Mouse (Mus musculus) embryonic facial prominence, embryonic 12.5 days (tissue): ENCODE results near the gene Cdhr2. TPM values are rescaled to one million over a fixed set of nuclear protein-coding genes. Genes with fewer than 3 reads are reported as not detected.

Source experiments
- ATAC-seq: fragments of 200-750 bp; cut with Nextera tagmentation; 2 replicates; pipeline ENCODE4 v1.8.0; 2017; ENCODE audit not compliant: insufficient number of reproducible peaks, insufficient read depth, low FRiP score, low TSS enrichment
- H3K27ac ChIP-seq: fragments of 300-500 bp; sonication (generic); 2 replicates; pipeline ENCODE4 v1.5.1; 2016; ENCODE audit warnings: mild to moderate bottlenecking
- H3K27me3 ChIP-seq: fragments of 300-500 bp; sonication (generic); 2 replicates; pipeline ENCODE4 v1.6.1; 2016; ENCODE audit warnings: mild to moderate bottlenecking, moderate library complexity
- H3K36me3 ChIP-seq: fragments of 300-500 bp; sonication (generic); 2 replicates; pipeline ENCODE4 v1.6.1; 2016; ENCODE audit warnings: mild to moderate bottlenecking
- H3K4me1 ChIP-seq: fragments of 300-500 bp; sonication (generic); 2 replicates; pipeline ENCODE4 v1.6.1; 2016
- H3K4me2 ChIP-seq: fragments of 300-500 bp; sonication (generic); replicated peaks from 2 replicates; pipeline ENCODE4 v1.6.1; 2016; ENCODE audit warnings: mild to moderate bottlenecking, moderate library complexity
- H3K4me3 ChIP-seq: fragments of 300-500 bp; sonication (generic); 2 replicates; pipeline ENCODE4 v1.5.1; 2016; ENCODE audit warnings: mild to moderate bottlenecking
- H3K9ac ChIP-seq: fragments of 300-500 bp; sonication (generic); 2 replicates; pipeline ENCODE4 v1.6.1; 2016; ENCODE audit warnings: mild to moderate bottlenecking, moderate library complexity
- H3K9me3 ChIP-seq: fragments of 300-500 bp; sonication (generic); 2 replicates; pipeline ENCODE4 v1.6.1; 2016; ENCODE audit warnings: mild to moderate bottlenecking, moderate library complexity
- WGBS: fragments of 180-500 bp; shearing (Covaris S2); methylation state at CpG from one replicate; pipeline ENCODE4 v1.1.7; 2016; 5-methylcytosine and 5-hydroxymethylcytosine counted together
- polyA plus RNA-seq: library from polyadenylated mRNA; unstranded; fragments of >200 nt; fragmentation: Nextera tagmentation; extraction: Ambion mirVana; gene quantifications from 2 replicates; pipeline ENCODE4 v1.2.1, GENCODE M21; 2016

Gene Cdhr2
- polyA plus RNA-seq, 1 experiment from 2014 or later = 0.05 TPM

DNA sequence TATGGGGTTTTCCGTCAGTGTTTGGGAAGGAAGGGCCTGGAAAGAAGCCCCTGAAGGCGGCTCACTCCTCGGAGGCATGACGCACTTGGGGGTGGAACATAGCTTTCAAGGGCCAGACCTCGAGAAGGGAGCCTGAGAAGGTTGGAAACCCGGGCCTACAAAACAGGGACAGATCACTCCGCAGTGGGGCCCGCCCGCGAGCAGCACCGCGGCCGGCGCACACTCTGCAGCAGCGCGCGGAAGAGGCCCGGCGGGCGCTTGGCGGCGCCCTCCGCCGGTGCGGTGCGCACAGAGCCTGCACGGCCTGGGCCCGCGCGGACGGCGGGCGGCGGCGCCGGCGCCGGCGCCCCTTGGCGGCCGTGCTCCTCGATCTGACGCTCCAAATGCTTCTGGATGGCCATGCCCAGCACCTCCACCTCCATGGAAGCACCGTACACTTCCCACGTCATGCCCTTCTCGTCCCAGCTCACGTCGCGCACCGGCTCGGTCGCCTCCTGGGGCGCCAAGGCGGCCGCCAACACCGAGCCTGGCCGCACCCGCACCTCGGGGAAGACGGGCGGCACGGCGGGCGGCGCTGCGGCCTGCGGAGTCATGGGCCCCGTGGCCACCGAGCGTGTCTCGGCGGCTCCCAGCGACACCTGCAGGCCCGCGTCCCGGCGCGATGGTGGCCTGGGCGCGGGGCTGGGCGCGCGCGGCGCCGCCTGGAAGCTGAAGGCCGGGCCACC is 36.4 kb downstream of the Cdhr2 start:
- Histone ChIP-seq H3K9ac (peak overlapping the region; percentile 47), H3K36me3 (no peaks in the 10 kb centered on the region), H3K4me2 (peak overlapping the region; percentile 76), H3K27me3 (peaks cover 50% of the 10 kb centered on the region), H3K27ac (no peak overlapping the region), H3K4me1 (peaks cover 13% of the 10 kb centered on the region), H3K4me3 (peak overlapping the region; percentile 43), H3K9me3 (no peaks in the 10 kb centered on the region)
- 1% methylated on average over 82 of the region's 87 CpGs for WGBS
- peak; percentile 65; the same call in 1 of the 2 replicates for ATAC-seq

DNA sequence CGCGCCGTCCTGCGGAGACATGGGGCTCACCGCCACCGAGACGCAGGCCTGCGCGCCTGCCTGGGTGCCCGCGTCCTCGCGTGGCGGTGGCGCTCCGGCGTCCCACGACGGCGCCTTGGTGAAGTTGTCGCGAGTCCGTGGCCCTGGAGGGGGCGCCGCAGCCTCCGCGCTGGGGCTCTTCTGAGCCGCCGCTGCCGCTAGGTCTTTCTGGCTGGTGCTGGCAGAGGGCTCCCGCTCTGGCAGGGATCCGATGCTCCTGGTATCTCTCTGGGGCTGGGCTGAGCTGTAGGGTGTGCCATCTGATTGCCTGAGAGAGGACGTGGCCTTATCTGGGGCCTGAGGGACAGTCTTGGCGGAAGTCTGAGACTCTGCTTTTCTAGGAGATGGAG is 36.9 kb downstream of the Cdhr2 start:
- no peak for ATAC-seq
- H3K27me3 ChIP-seq = peaks cover 50% of the 10 kb centered on the region
- H3K36me3 ChIP-seq = no peaks in the 10 kb centered on the region
- H3K4me2 ChIP-seq = peak overlapping the region; percentile 76
- H3K9me3 ChIP-seq = no peaks in the 10 kb centered on the region
- H3K9ac ChIP-seq = peak overlapping the region; percentile 47
- WGBS = 3% methylated on average over 34 of the region's 34 CpGs
- no peak overlapping the region for H3K27ac ChIP-seq
- H3K4me1 ChIP-seq = peaks cover 13% of the 10 kb centered on the region
- H3K4me3 ChIP-seq = peak overlapping the region; percentile 43

DNA sequence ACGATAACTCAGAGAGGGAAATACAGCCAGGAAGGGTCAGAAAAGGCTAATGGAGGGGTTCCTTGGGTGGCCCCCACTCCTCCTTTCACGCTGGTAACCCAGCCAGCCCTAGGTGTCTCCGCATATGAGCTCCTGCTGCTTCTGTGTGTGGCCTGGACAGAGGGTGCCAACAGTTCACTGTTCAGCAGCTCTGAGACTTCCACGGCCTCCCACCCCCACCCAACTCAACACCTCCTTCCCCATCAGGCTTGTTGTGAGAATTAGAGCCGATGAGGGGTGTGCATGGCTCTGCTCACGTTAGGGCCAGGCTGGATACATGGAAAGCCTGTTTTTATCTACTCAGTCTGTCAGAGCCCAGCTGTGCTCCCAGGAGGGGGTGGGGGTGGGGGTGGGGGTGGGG is 44.8 kb downstream of the Cdhr2 start:
- no peak for ATAC-seq
- Histone ChIP-seq H3K36me3 (no peaks in the 10 kb centered on the region), H3K4me3 (no peak overlapping the region), H3K4me2 (no peak overlapping the region), H3K27me3 (peaks cover 39% of the 10 kb centered on the region), H3K4me1 (peaks cover 5% of the 10 kb centered on the region; the same call in 1 of the 2 replicates), H3K9ac (no peak overlapping the region), H3K9me3 (no peaks in the 10 kb centered on the region), H3K27ac (no peak overlapping the region)
- WGBS = 36% methylated on average over 6 of the region's 6 CpGs

DNA sequence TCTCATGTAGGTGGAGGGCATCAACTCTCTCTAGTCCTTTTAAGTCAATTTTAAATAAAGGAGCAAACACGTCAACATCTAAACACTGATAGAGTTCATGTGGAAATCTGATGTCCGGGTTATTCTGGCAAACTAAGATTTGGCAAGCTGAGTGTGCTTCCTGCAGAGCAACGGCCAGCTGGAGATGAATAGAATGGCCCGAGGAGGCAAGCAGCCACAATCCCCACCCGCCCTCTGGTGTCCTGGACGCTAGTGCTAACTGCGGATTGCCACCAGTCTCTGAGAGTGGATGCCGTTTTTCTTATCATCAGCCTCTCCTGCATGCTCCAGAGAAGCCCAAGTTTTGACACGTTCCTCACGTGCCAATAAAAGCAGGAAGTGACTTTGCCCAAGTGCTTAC is 45.6 kb downstream of the Cdhr2 start:
- no peak for ATAC-seq
- H3K36me3 ChIP-seq = no peaks in the 10 kb centered on the region
- no peak overlapping the region for H3K4me2 ChIP-seq
- H3K27ac ChIP-seq = no peak overlapping the region
- peaks cover 47% of the 10 kb centered on the region for H3K27me3 ChIP-seq
- H3K4me1 ChIP-seq = peaks cover 5% of the 10 kb centered on the region; the same call in 1 of the 2 replicates
- 45% methylated on average over 10 of the region's 10 CpGs for WGBS
- no peak overlapping the region for H3K4me3 ChIP-seq
- H3K9me3 ChIP-seq = no peaks in the 10 kb centered on the region
- H3K9ac ChIP-seq = no peak overlapping the region

DNA sequence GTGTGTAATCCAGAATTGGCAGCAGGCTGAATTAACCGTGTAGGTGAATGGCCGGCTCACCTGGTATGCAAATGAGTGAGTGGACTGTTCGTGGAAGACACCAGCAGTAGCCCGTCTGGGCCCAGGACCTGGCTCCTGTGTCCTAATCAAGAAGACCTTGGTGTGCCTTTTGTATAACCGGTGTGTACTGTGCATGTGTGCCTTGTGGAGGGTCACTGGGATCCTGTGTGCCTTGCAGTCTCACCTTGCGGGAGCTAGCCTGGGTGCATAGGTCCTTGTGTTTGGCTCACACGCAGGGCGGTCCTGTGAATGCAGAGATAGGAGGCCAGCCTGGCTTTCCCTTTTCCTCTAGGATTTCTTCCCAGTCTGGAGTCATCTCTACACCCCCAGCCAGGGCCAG is 46.9 kb downstream of the Cdhr2 start:
- H3K27ac ChIP-seq = no peak overlapping the region
- no peaks in the 10 kb centered on the region for H3K36me3 ChIP-seq
- H3K4me2 ChIP-seq = peak overlapping the region; percentile 94; the same call in 1 of the 2 replicates
- H3K4me1 ChIP-seq = peaks cover 5% of the 10 kb centered on the region; the same call in 1 of the 2 replicates
- no peaks in the 10 kb centered on the region for H3K9me3 ChIP-seq
- peaks cover 52% of the 10 kb centered on the region for H3K27me3 ChIP-seq
- WGBS = 83% methylated on average over 8 of the region's 8 CpGs
- no peak overlapping the region for H3K4me3 ChIP-seq
- H3K9ac ChIP-seq = no peak overlapping the region
- no peak for ATAC-seq

DNA sequence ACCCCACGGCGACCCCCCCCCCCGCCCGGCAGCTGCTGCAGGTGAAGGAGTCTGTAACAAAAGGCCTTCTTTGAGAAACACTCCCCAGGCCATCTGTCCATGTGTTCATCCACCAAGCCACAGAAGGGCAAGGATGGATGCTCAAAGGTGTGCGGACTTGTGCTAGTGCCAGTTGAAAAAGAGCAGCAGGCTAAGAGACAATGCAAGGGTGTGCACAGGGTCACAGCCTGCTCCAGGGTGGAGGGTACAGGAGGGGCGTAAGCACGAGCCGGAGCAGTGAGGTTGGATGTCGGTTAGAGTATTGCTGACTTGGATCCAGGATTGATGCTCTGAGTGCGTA is 47.4 kb downstream of the Cdhr2 start:
- Histone ChIP-seq H3K27me3 (peaks cover 57% of the 10 kb centered on the region), H3K4me1 (peaks cover 5% of the 10 kb centered on the region; the same call in 1 of the 2 replicates), H3K36me3 (no peaks in the 10 kb centered on the region), H3K4me3 (peak overlapping the region; percentile 51), H3K9ac (no peak overlapping the region), H3K27ac (no peak overlapping the region), H3K4me2 (peak overlapping the region; percentile 94), H3K9me3 (no peaks in the 10 kb centered on the region)
- ATAC-seq = peak; percentile 32; the same call in 1 of the 2 replicates
- 45% methylated on average over 10 of the region's 10 CpGs for WGBS

DNA sequence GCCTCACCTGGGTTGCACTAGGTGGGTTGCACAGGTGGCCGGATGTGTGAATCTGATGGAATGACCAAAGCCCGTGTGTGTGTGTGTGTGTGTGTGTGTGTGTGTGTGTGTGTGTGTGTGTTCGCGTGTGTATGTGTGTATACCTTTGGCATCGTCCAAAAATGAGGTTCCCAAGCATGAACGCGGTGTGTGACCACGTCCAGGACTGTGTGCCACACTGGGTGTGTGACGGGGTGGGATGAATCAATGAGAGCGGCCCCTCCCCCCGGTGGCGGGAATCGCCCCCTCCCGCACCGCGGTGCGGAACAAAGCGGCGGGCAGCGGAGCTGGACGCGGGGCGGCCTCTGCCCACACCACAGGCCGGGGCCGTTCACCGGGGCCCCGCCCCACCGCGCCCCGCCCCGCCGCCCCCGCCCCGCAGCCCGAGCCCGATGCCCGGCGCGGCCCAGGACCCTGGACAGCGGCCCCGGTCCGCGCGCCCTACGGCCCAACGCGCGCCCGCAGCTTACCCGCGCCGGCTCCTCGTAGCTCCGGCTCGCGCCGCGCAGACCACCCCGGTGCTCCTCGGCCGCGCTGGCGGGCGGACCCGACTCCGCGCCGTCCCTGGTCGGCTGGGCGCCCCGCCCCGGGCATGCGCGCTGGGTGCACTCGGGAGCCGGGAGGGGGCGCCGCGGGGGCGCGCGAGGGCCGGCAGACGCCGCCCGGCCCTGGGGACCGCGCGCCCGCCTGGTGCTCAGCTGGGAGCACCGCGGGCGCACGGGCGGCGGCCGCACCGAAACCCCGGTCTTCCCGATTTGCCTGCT is 48.0 kb downstream of the Cdhr2 start:
- Histone ChIP-seq H3K4me2 (peak overlapping the region; percentile 94), H3K4me1 (peaks cover 5% of the 10 kb centered on the region; the same call in 1 of the 2 replicates), H3K27me3 (peaks cover 59% of the 10 kb centered on the region), H3K4me3 (peak overlapping the region; percentile 51), H3K27ac (peak overlapping the region; percentile 46; the same call in 1 of the 2 replicates), H3K9ac (peak overlapping the region; percentile 54), H3K36me3 (no peaks in the 10 kb centered on the region), H3K9me3 (no peaks in the 10 kb centered on the region)
- 2% methylated on average over 78 of the region's 100 CpGs for WGBS
- ATAC-seq = peak; percentile 75

DNA sequence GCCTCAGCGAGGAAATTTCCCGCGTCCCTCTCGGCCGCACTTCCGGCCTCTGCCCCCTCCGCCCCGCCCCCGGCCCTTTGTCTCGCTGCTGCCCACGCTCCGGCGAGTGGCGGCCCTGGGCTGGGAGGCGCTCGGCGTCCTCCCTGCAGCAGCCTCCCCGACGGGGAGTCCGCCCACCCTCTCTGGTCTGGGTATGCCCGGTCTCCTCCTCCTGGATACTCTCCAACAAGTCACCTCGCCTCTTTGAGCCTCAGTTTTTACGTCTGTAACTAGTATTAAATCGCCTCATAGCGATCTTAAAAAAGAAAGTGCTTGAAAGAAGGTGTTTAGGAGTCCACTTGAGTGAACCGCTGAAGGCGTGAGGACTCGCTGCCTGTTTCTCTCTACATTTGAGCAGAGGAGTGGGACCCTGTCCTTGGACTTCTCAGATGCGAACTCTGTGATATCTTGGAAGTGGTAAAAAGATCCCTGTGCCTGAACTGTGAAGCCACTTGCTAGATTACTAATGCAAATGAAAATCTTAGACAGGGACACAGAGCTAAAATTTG is 48.7 kb downstream of the Cdhr2 start, which contains the start of gene Gprin1:
Gene Gprin1, minus strand, starts transcription at position 11 of the 548 bp plus-strand sequence.
- H3K9me3 ChIP-seq = no peaks in the 10 kb centered on the region
- no peaks in the 10 kb centered on the region for H3K36me3 ChIP-seq
- peaks cover 59% of the 10 kb centered on the region for H3K27me3 ChIP-seq
- WGBS = 2% methylated on average over 29 of the region's 29 CpGs
- H3K4me1 ChIP-seq = peaks cover 5% of the 10 kb centered on the region; the same call in 1 of the 2 replicates
- H3K4me2 ChIP-seq = peak within 1 kb of the TSS; percentile 94
- H3K4me3 ChIP-seq = peak within 1 kb of the TSS; percentile 51
- H3K27ac ChIP-seq = peak within 1 kb of the TSS; percentile 46; the same call in 1 of the 2 replicates
- ATAC-seq = 0 out of 2 replicates have a peak, but pooled peaks have one; percentile 12
- H3K9ac ChIP-seq = peak within 1 kb of the TSS; percentile 54

DNA sequence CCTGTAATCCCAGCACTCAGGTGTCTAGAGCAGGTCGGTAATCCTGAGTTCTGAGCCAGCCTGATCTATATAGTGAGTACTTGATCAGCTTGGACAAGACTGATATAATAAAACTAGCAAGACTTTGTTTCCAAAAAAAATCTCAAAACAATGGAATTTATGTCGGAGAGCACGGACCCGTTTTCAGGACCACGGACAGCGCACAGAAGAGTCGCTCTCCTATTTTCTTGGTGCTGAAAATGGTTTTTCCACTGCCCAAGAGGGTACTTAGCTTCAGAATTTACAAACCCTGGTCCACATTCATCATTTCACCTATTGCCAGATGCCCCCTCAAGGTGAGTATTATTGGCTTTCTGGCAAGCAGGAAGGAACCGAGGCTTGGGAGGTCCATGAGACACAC is 49.4 kb downstream of the Cdhr2 start:
- Histone ChIP-seq H3K4me3 (no peak overlapping the region), H3K36me3 (no peaks in the 10 kb centered on the region), H3K27ac (no peak overlapping the region), H3K27me3 (peaks cover 65% of the 10 kb centered on the region), H3K9ac (no peak overlapping the region), H3K4me2 (no peak overlapping the region), H3K4me1 (peaks cover 5% of the 10 kb centered on the region; the same call in 1 of the 2 replicates), H3K9me3 (no peaks in the 10 kb centered on the region)
- 4% methylated on average over 8 of the region's 8 CpGs for WGBS
- no peak for ATAC-seq

DNA sequence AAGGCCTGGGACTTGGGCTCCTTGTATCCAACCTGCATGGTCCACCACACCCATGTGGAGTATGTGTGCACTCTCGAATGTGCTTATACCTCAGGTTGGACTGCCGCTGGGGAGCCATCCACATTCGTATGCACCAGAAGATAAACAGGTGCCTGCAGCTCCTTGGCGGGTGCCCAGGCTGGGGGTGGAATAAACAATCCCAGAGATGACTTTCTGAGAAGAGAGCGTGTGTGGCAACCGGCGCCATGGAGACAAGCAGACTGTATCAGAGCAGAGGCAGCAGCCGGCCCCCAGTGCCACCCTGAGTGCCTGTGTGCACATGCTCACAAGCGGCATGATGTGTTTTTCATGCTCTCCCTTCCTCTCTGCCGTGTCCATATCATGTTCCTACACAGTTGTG is 51.4 kb downstream of the Cdhr2 start:
- WGBS = 69% methylated on average over 10 of the region's 10 CpGs
- Histone ChIP-seq H3K27ac (no peak overlapping the region), H3K4me3 (no peak overlapping the region), H3K4me1 (peaks cover 9% of the 10 kb centered on the region), H3K36me3 (no peaks in the 10 kb centered on the region), H3K27me3 (peaks cover 62% of the 10 kb centered on the region), H3K9ac (no peak overlapping the region), H3K9me3 (no peaks in the 10 kb centered on the region), H3K4me2 (no peak overlapping the region)
- ATAC-seq = no peak

DNA sequence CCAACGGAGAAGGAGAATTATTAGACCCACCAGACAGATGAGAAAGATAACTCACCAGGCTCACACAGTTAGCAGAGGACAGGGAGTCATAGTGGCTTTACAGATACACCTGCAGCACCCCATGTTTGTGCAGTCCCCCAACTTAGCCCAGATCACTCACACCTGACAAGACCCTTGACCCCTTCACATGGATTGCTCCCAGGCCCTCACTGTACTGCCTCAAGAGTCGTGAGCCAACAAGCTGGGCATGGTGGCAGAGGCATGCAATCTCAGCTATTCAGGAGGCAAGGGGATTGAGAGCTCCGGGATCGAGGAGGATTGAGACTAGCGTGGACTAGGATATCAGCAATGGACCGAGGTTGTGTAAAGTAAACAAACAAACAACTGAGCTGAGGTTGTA is 52.5 kb downstream of the Cdhr2 start:
- Histone ChIP-seq H3K9me3 (no peaks in the 10 kb centered on the region), H3K36me3 (no peaks in the 10 kb centered on the region), H3K4me1 (peaks cover 14% of the 10 kb centered on the region), H3K9ac (no peak overlapping the region), H3K4me2 (no peak overlapping the region), H3K4me3 (no peak overlapping the region), H3K27ac (no peak overlapping the region), H3K27me3 (peaks cover 54% of the 10 kb centered on the region)
- 66% methylated on average over 6 of the region's 6 CpGs for WGBS
- ATAC-seq = no peak
